Mouse (Mus musculus): ENCODE results near the gene Exoc6b. TPM values are rescaled to one million over a fixed set of nuclear protein-coding genes. Genes with fewer than 3 reads are reported as not detected.
A peak's percentile ranks its signal among the peaks of the same experiment; 100 is the strongest.
"Not testable (repeated sequence)": the region's sequence is repeated elsewhere in the genome, so short reads cannot be mapped to it uniquely, and the experiment has no call there.

The Exoc6b gene
- total and polyA plus RNA-seq, 2 experiments from 2014 or later = 37.0 to 43.7 TPM

DNA sequence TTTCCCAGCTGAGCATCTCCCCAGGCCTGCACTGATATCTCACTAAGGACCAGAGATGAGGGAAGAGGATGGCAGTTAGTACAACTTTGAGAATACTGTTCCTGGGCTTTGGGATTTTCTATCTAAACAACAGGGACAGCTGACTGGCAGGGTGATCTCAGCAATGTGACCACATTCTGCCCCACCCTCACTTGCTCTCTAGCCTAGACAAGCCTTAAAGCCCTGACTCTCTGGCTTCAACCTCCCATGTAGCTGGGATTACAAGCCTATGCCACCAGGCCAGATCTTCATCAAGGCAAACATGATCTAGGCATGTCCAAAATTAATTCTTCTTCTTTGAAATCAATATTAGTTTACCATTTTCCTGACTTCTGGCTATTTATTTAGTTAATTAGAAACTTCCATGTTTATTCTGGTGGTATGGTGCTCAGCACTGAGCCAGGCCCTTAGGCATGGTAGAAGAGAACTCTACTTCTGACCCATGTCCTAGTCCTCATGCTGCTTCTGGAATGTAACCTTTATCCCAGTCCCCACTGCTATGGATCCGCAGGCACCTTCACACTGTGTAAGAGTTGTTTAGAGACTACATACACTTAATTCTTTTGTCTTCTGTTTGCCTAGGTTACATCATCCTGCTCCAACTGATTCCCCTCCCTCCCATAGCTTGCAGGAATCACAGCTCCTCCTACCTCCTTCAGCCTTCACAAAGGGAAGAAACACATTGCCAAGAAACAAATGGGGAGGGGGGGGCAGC is 468.0 kb downstream of the Exoc6b start:
- 34% methylated on average over 1 of the region's 1 CpGs for WGBS
- no peaks in the 10 kb centered on the region for H3K27me3 ChIP-seq (ENCODE audit: insufficient read depth, low read length)
- ATAC-seq (ENCODE audit: low FRiP score) = no peak
- H3K36me3 ChIP-seq (ENCODE audit: insufficient read depth, low read length) = no peaks in the 10 kb centered on the region
- H3K4me3 ChIP-seq (ENCODE audit: low read depth, low read length) = no peak overlapping the region
- H3K9ac ChIP-seq (replicated peaks; ENCODE audit: low read length, poor library complexity, severe bottlenecking) = no peak overlapping the region
- H3K4me2 ChIP-seq (ENCODE audit: low read depth, low read length, poor library complexity, severe bottlenecking) = no peak overlapping the region
- H3K27ac ChIP-seq (ENCODE audit: low read depth, low read length) = no peak overlapping the region
- H3K9me3 ChIP-seq (ENCODE audit: low read length) = no peaks in the 10 kb centered on the region
- TF ChIP-seq CTCF (IDR thresholded peaks at IDR 0.05) = no peak
- no peaks in the 10 kb centered on the region for H3K4me1 ChIP-seq (ENCODE audit: insufficient read depth, low read length)
- no peak for DNase-seq (ENCODE audit: low spot score)

DNA sequence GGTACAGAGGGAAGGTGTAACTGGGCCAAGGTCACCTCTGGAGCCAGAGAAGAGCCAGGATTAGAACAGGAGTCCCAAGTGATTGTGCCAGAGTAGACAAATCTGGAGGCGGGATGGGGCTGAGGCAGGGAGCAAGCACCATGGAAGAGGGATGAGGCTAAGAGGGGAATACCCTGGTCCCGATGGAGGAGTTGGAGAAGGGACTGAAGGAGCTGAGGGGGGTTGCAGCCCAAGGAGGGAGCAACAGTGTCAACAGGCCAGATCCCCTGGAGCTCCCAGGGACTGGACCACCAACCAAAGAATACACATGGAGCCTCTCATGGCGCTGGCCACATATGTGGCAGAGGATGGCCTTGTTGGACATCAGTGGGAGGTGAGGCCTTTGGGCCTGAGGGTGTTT is 470.0 kb downstream of the Exoc6b start:
- not testable (repeated sequence) for H3K36me3 ChIP-seq (ENCODE audit: insufficient read depth, low read length); H3K4me2 ChIP-seq (ENCODE audit: low read depth, low read length, poor library complexity, severe bottlenecking); H3K4me3 ChIP-seq (ENCODE audit: low read depth, low read length); H3K27ac ChIP-seq (ENCODE audit: low read depth, low read length); H3K4me1 ChIP-seq (ENCODE audit: insufficient read depth, low read length); H3K9me3 ChIP-seq (ENCODE audit: low read length); DNase-seq (ENCODE audit: low spot score); H3K9ac ChIP-seq (replicated peaks; ENCODE audit: low read length, poor library complexity, severe bottlenecking); ATAC-seq (ENCODE audit: low FRiP score); H3K27me3 ChIP-seq (ENCODE audit: insufficient read depth, low read length)
- 83% methylated on average over 3 of the region's 3 CpGs for WGBS

DNA sequence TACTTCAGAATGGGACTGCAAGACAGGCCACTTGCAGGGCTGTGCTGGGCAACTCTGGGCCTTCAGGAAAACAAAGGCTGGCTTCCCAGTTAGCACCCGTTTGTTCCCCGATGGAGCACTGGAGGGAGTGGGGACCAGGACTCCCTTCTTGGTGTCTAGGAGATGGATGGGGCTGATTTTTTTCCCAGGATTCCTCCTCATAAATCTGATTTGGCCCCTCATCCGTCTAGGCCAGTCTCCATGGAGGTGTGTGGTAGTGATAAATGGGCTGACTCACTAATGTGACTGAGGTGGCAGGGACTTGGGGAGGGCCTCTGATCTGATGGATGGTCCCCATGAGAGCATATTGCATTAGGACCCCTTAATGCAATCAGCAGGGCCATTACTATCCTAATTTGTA is 470.6 kb downstream of the Exoc6b start:
- ATAC-seq (ENCODE audit: low FRiP score) (no peak), DNase-seq (ENCODE audit: low spot score) (no peak)
- Histone ChIP-seq H3K27ac (ENCODE audit: low read depth, low read length) (no peak overlapping the region), H3K9ac (replicated peaks; ENCODE audit: low read length, poor library complexity, severe bottlenecking) (no peak overlapping the region), H3K4me3 (ENCODE audit: low read depth, low read length) (no peak overlapping the region), H3K36me3 (ENCODE audit: insufficient read depth, low read length) (no peaks in the 10 kb centered on the region), H3K4me2 (ENCODE audit: low read depth, low read length, poor library complexity, severe bottlenecking) (no peak overlapping the region), H3K9me3 (ENCODE audit: low read length) (no peaks in the 10 kb centered on the region), H3K4me1 (ENCODE audit: insufficient read depth, low read length) (no peaks in the 10 kb centered on the region), H3K27me3 (ENCODE audit: insufficient read depth, low read length) (no peaks in the 10 kb centered on the region)
- TF ChIP-seq CTCF (IDR thresholded peaks at IDR 0.05) = no peak
- 80% methylated on average over 3 of the region's 3 CpGs for WGBS

DNA sequence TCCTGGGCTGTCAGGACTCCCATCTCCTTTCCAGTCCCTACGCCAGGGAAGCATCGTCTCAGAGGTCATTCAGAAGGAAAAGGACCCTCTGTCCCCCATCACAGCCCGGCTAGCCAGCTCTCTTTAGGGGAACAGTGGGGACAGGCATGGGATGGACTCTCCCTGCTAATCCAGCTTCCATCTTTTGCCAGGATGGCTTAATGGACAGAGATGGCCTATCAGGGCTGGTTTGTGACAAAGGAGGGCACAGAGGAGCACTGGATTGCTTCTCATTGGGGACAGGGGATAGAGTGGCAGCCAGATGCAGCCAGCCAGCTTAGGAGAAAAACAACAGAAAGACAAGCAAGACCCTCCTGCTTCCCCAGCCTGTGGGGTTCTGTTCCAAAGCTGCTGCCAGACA is 474.7 kb downstream of the Exoc6b start:
- peak; percentile 64 for DNase-seq (ENCODE audit: low spot score)
- Histone ChIP-seq H3K9me3 (ENCODE audit: low read length) (no peaks in the 10 kb centered on the region), H3K36me3 (ENCODE audit: insufficient read depth, low read length) (no peaks in the 10 kb centered on the region), H3K4me2 (ENCODE audit: low read depth, low read length, poor library complexity, severe bottlenecking) (no peak overlapping the region), H3K27me3 (ENCODE audit: insufficient read depth, low read length) (peaks cover 16% of the 10 kb centered on the region), H3K9ac (replicated peaks; ENCODE audit: low read length, poor library complexity, severe bottlenecking) (no peak overlapping the region), H3K4me1 (ENCODE audit: insufficient read depth, low read length) (peaks cover 3% of the 10 kb centered on the region; the same call in 1 of the 2 replicates), H3K27ac (ENCODE audit: low read depth, low read length) (no peak overlapping the region), H3K4me3 (ENCODE audit: low read depth, low read length) (no peak overlapping the region)
- peak; percentile 44; the same call in 1 of the 2 replicates for ATAC-seq (ENCODE audit: low FRiP score)
- 23% methylated on average over 3 of the region's 3 CpGs for WGBS
- TF ChIP-seq CTCF (IDR thresholded peaks at IDR 0.05) = no peak

DNA sequence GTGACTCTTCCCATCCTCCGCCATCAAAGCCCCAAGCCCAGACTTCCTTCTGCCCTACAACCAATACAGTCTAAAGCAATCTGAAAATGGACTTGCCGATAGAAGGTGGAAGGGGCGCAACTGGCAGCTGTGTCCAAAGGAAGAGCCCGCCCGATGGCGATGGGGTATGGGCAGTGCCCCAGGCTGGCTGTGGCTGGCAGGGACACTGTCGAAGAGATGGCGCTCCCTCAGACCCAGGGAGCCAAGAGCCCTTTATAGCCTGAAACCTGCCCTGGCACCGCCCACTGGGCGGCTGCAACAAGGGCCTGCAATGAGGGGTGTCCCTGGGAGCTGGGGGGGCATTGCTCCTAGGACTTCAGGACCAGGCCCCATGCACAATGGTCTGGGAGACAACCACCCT is 475.6 kb downstream of the Exoc6b start, which contains the start of gene Cyp26b1:
Gene Cyp26b1 (minus strand): TSS at position 216 of the 400 bp plus-strand sequence.
- peaks cover 23% of the 10 kb centered on the region for H3K27me3 ChIP-seq (ENCODE audit: insufficient read depth, low read length)
- DNase-seq (ENCODE audit: low spot score) (no peak), ATAC-seq (ENCODE audit: low FRiP score) (peak; percentile 47)
- H3K36me3 ChIP-seq (ENCODE audit: insufficient read depth, low read length) = no peaks in the 10 kb centered on the region
- peaks cover 3% of the 10 kb centered on the region; the same call in 1 of the 2 replicates for H3K4me1 ChIP-seq (ENCODE audit: insufficient read depth, low read length)
- no peak for TF ChIP-seq CTCF (IDR thresholded peaks at IDR 0.05)
- no peak within 1 kb of the TSS; the same call in 1 of the 2 replicates for H3K4me2 ChIP-seq (ENCODE audit: low read depth, low read length, poor library complexity, severe bottlenecking)
- H3K9me3 ChIP-seq (ENCODE audit: low read length) = no peaks in the 10 kb centered on the region
- no peak within 1 kb of the TSS for H3K27ac ChIP-seq (ENCODE audit: low read depth, low read length)
- H3K4me3 ChIP-seq (ENCODE audit: low read depth, low read length) = peak within 1 kb of the TSS; percentile 7; the same call in 1 of the 2 replicates
- WGBS = 70% methylated on average over 10 of the region's 10 CpGs
- H3K9ac ChIP-seq (replicated peaks; ENCODE audit: low read length, poor library complexity, severe bottlenecking) = no peak within 1 kb of the TSS

DNA sequence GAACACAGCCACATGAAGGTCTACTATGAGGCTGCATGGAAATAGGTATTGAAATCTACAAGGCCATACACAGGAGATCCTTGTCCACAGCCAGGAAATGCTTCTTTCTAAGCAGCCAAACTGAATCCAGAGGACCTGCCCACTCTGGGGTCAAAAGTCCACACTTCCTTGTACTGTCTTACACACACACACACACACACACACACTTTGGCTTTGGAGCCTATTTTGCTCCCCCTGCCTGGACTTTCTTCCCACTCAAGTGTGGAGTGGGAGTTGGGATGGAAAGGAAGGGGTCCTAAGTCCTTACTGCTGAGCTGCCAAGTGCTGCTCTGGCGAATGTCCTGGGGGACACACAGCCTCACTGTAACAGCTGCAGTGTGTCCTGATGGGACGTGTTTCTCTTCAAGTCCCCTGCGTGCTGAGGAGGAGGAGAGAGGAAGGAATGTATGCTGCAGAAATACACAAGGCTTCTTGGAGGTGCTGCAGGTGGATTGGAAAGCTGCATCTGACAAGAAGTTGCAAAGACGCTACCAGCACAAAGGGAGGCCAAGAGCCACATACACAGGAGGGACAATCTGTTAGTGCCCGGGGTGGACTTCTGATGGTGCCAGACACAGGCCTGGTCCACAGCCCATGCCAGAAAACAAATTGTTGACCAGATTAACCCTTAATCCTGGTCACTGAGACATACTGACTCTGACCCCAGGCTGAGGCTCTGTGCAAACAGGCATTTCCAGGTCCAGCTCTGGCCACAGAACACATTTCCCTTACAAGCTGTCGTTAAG is 478.2 kb downstream of the Exoc6b start:
- H3K4me1 ChIP-seq (ENCODE audit: insufficient read depth, low read length) = peaks cover 10% of the 10 kb centered on the region
- no peak for ATAC-seq (ENCODE audit: low FRiP score)

More for the DNA sequence above, 478.2 kb downstream of the Exoc6b start:
- Histone ChIP-seq H3K9me3 (ENCODE audit: low read length) (no peaks in the 10 kb centered on the region), H3K36me3 (ENCODE audit: insufficient read depth, low read length) (no peaks in the 10 kb centered on the region), H3K4me2 (ENCODE audit: low read depth, low read length, poor library complexity, severe bottlenecking) (no peak overlapping the region), H3K27ac (ENCODE audit: low read depth, low read length) (no peak overlapping the region), H3K27me3 (ENCODE audit: insufficient read depth, low read length) (peaks cover 35% of the 10 kb centered on the region), H3K9ac (replicated peaks; ENCODE audit: low read length, poor library complexity, severe bottlenecking) (no peak overlapping the region), H3K4me3 (ENCODE audit: low read depth, low read length) (no peak overlapping the region)
- DNase-seq (ENCODE audit: low spot score) = no peak
- whole genome bisulfite sequencing = 54% methylated on average over 6 of the region's 6 CpGs
- no peak for TF ChIP-seq CTCF (IDR thresholded peaks at IDR 0.05)
